Mouse (Mus musculus): Measurements from ENCODE around the gene Nmb.

DNA sequence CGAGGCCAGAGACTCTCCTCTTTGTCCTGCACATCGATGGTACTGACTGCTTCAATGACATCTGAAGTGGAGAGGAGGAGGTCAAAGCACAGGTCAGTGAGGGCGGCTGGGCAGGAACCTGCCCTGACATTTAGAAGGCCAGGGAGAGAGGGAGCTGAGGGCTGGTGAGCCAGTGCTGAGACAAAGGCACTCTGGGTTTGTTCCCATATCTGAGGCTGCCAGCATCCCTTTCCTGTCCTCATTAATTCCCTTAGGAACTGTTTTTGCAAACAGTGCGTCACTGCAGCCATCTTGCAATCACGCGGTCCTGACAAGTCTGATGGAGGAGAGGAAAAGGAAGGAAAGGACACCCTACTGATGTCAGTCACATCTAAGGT, 11.1 kb downstream of the Nmb start:
- no peak for TF ChIP-seq CTCF (IDR thresholded peaks at IDR 0.05; ENCODE audit: low read depth, low read length)
- TF ChIP-seq GATA1 (IDR thresholded peaks at IDR 0.05; ENCODE audit: borderline replicate concordance, low read length) = no peak

Measured in G1E (cell line).